Mouse (Mus musculus) leukemia stem cell, adult 10-12 weeks (primary cell): ENCODE measurements around the gene Sprr2i. TPM values are rescaled to one million over a fixed set of nuclear protein-coding genes. Genes with fewer than 3 reads are reported as not detected.

Experiments
- polyA plus RNA-seq: library from polyadenylated mRNA; stranded (reverse); fragments of >175 nt; gene quantifications from 2 replicates; pipeline ENCODE4 v1.2.3, GENCODE M21; 2012; ENCODE audit warnings: low replicate concordance

The Sprr2i gene
- polyA plus RNA-seq: not detected in 2 replicates

DNA sequence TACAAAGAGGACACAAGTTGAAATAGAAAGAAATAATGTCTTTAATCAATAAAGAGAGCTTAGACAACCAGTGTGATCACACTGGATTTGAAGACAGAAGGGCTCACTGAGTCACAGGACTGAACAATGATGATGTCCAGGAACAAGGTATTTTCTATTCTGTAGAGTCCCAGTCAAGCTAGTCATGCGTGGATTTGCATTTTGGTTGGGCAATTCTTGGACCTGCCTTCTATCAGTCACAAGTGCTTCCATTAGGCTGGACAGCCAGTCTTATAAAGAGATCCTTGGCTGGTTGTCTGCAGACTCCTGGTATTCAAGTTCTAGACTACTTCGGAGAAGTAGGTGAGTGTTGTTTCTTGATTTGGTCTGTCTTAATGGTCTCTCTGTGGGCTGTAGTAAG lies at the start of gene Sprr2i:
TSS of gene Sprr2i (plus strand) at position 301 of the 400 bp plus-strand sequence.

DNA sequence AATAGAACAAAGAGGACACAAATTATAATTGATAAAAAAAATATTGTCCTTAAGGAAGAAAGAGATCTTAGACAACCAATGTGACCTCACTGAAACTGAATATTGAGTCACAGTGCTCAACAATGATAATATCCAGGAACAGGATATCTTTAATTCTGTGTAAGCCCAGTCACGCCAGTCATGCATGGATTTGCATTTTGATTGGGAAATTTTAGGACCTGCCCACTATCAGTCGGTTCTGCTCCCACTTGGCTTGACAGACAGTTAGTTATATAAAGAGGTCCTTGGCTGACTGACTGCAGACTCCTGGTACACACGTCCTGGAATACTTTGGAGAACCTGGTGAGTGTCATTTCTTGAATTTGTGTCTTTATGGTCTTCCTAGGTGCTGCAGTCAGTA lies 42.9 kb upstream of the Sprr2i start, which contains the start of gene Sprr2f:
TSS of gene Sprr2f (plus strand) at position 301 of the 400 bp plus-strand sequence.

GRCm38 (mm10) chr3:92385385-92385784 lies 22.4 kb upstream of the Sprr2i start, which contains the start of gene Sprr2h:
TSS of gene Sprr2h (plus strand) at chr3:92385685.

GRCm38 (mm10) chr3:92417782-92418181 lies 10.0 kb downstream of the Sprr2i start, which contains the start of gene Sprr2j-ps:
TSS of gene Sprr2j-ps (plus strand) at chr3:92418082.

DNA sequence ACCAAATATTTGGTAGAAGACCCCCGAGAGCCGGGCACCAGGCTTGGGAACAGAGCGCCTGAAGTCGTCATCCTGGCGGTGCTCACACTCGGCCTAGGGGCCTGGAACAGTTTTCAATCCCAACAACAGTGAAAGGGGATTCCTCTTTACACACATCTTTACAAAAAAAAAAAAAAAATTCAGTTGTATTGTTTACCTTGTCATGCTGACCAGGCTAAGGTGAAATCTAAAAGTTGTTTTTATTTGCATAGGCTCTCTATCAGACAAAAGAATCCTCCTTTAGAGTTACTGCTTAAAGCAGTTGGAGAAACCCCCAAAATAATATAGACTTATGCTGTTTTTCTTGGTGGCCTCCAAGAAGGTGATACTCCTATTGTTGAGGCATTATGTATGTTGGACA lies 21.5 kb downstream of the Sprr2i start, which contains the start of gene Gm9774:
TSS of gene Gm9774 (minus strand) at position 101 of the 400 bp plus-strand sequence.

GRCm38 (mm10) chr3:92432282-92432681 lies 24.5 kb downstream of the Sprr2i start, which contains the start of gene Sprr2k:
TSS of gene Sprr2k (plus strand) at chr3:92432582.

GRCm38 (mm10) chr3:92438689-92439088 lies 30.9 kb downstream of the Sprr2i start, which contains the start of gene Sprr1b:
TSS of gene Sprr1b (minus strand) at chr3:92438789.

GRCm38 (mm10) chr3:92458620-92459019 lies 50.8 kb downstream of the Sprr2i start, which contains the start of gene Sprr3:
TSS of gene Sprr3 (minus strand) at chr3:92458720.

Other genes with a start within 250 kb of the Sprr2i start
- gene Sprr2a1, start 192.2 kb upstream of the Sprr2i start, polyA plus RNA-seq: not detected in 2 replicates
- not detected in 2 replicates for gene Sprr2a2, start 192.1 kb upstream of the Sprr2i start, polyA plus RNA-seq
- not detected in 2 replicates for gene Sprr2a3, start 122.6 kb upstream of the Sprr2i start, polyA plus RNA-seq
- not detected in 2 replicates for gene Sprr2b, start 91.4 kb upstream of the Sprr2i start, polyA plus RNA-seq
- not detected in 2 replicates for gene Sprr2d, start 68.9 kb upstream of the Sprr2i start, polyA plus RNA-seq
- not detected in 2 replicates for gene Sprr2e, start 55.8 kb upstream of the Sprr2i start, polyA plus RNA-seq
- gene Sprr2f, start 42.8 kb upstream of the Sprr2i start, polyA plus RNA-seq: not detected in 2 replicates
- gene Sprr2h, start 22.3 kb upstream of the Sprr2i start, polyA plus RNA-seq: not detected in 2 replicates
- gene Sprr2j-ps, start 10.1 kb downstream of the Sprr2i start, polyA plus RNA-seq: not detected in 2 replicates
- 16.3 and 26.7 TPM in 2 replicates for gene Gm9774, start 21.4 kb downstream of the Sprr2i start, polyA plus RNA-seq
- not detected in 2 replicates for gene Sprr2k, start 24.6 kb downstream of the Sprr2i start, polyA plus RNA-seq
- not detected in 2 replicates for gene Sprr1b, start 30.8 kb downstream of the Sprr2i start, polyA plus RNA-seq
- gene Sprr3, start 50.7 kb downstream of the Sprr2i start, polyA plus RNA-seq: not detected in 2 replicates
- not detected in 2 replicates for gene Sprr1a, start 77.9 kb downstream of the Sprr2i start, polyA plus RNA-seq
- not detected in 2 replicates for gene Sprr4, start 92.5 kb downstream of the Sprr2i start, polyA plus RNA-seq
- gene 2310046K23Rik, start 126.5 kb downstream of the Sprr2i start, polyA plus RNA-seq: not detected in 2 replicates
- gene Ivl, start 165.7 kb downstream of the Sprr2i start, polyA plus RNA-seq: not detected in 2 replicates
- gene Smcp, start 181.0 kb downstream of the Sprr2i start, polyA plus RNA-seq: not detected in 2 replicates
- gene 2210017I01Rik, start 199.5 kb downstream of the Sprr2i start, polyA plus RNA-seq: not detected in 2 replicates
- not detected in 2 replicates for gene Lce6a, start 213.7 kb downstream of the Sprr2i start, polyA plus RNA-seq
- gene Lce1a1, start 240.3 kb downstream of the Sprr2i start, polyA plus RNA-seq: not detected in 2 replicates
- gene Lce1b, start 248.9 kb downstream of the Sprr2i start, polyA plus RNA-seq: not detected in 2 replicates